ENCODE assay signal across 32 mouse cellular contexts in genomic region chr4:142024536-142024935, GRCm38 (mm10). TPM values are rescaled to one million over a fixed set of nuclear protein-coding genes. Genes with fewer than 3 reads are reported as not detected.
"Had no signal": no experiment of that assay in that cellular context is flagged by ENCODE, and none has a peak within 500 bp of the region (broad histone marks: within the 10 kb centered on the region; RNA-seq: fewer than 3 reads in every experiment).

No protein-coding gene starts in this region.

- H3K27me3 ChIP-seq: embryonic facial prominence, embryonic 12.5 days; embryonic facial prominence, embryonic 13.5 days; embryonic facial prominence, embryonic 15.5 days; forebrain, embryonic 12.5 days; forebrain, embryonic 13.5 days; forebrain, embryonic 15.5 days had no signal

- ATAC-seq: forebrain, embryonic 13.5 days; forebrain, embryonic 14.5 days; forebrain, embryonic 15.5 days; forebrain, embryonic 16.5 days; forebrain, postnatal 0 days had no signal

- H3K9me3 ChIP-seq: embryonic facial prominence, embryonic 12.5 days; embryonic facial prominence, embryonic 13.5 days; embryonic facial prominence, embryonic 15.5 days; forebrain, embryonic 12.5 days; forebrain, embryonic 13.5 days; forebrain, embryonic 15.5 days had no signal

- H3K4me1 ChIP-seq: embryonic facial prominence, embryonic 10.5 days; embryonic facial prominence, embryonic 12.5 days; embryonic facial prominence, embryonic 15.5 days; forebrain, embryonic 12.5 days; forebrain, embryonic 13.5 days; forebrain, embryonic 15.5 days had no signal

- H3K4me2 ChIP-seq: embryonic facial prominence, embryonic 12.5 days; embryonic facial prominence, embryonic 13.5 days; embryonic facial prominence, embryonic 15.5 days; forebrain, embryonic 12.5 days; forebrain, embryonic 13.5 days; forebrain, embryonic 15.5 days had no signal

- H3K9ac ChIP-seq: embryonic facial prominence, embryonic 12.5 days; embryonic facial prominence, embryonic 13.5 days; embryonic facial prominence, embryonic 15.5 days; forebrain, embryonic 12.5 days; forebrain, embryonic 13.5 days; forebrain, embryonic 15.5 days; forebrain, postnatal 0 days had no signal

- H3K27ac ChIP-seq: embryonic facial prominence, embryonic 10.5 days; embryonic facial prominence, embryonic 12.5 days; embryonic facial prominence, embryonic 13.5 days; embryonic facial prominence, embryonic 15.5 days; forebrain, embryonic 10.5 days; forebrain, embryonic 12.5 days; forebrain, embryonic 13.5 days; forebrain, embryonic 15.5 days; gastrocnemius, adult 2 months had no signal

- DNase-seq: cerebellum, adult 18-20 months; cerebellum, adult 2 months; cerebellum, adult 8-10 months; cerebellum, adult 9-10 months; cerebellum, adult 9-11 months; cerebellum, postnatal 10 days; cerebellum, postnatal 14 days; cerebellum, postnatal 25 days; cerebellum, postnatal 36 days; embryo, embryonic 11 days; forebrain, postnatal 0 days; gastrocnemius, adult 2 months; gastrocnemius, postnatal 10 days; gastrocnemius, postnatal 14 days; gastrocnemius, postnatal 25 days; gastrocnemius, postnatal 36 days; heart, adult 11 months had no signal

- H3K4me3 ChIP-seq: embryonic facial prominence, embryonic 10.5 days; embryonic facial prominence, embryonic 12.5 days; embryonic facial prominence, embryonic 13.5 days; embryonic facial prominence, embryonic 15.5 days; erythroblast, embryonic 14.5 days; forebrain, embryonic 10.5 days; forebrain, embryonic 12.5 days; forebrain, embryonic 13.5 days; forebrain, embryonic 15.5 days; gastrocnemius, adult 2 months had no signal

- H3K36me3 ChIP-seq: embryonic facial prominence, embryonic 10.5 days; embryonic facial prominence, embryonic 12.5 days; embryonic facial prominence, embryonic 13.5 days; embryonic facial prominence, embryonic 15.5 days; forebrain, embryonic 10.5 days; forebrain, embryonic 12.5 days; forebrain, embryonic 15.5 days had no signal

RNA-seq across cellular contexts. Expression of gene Fhad1, which starts 9.7 kb away (rescaled TPM):
- total RNA-seq: common myeloid progenitor, adult 5-6 weeks; gastrocnemius, adult 18-20 months; gastrocnemius, adult 2 months; gastrocnemius, adult 8-10 months; granulocyte monocyte progenitor cell, adult 5-6 weeks had no signal
- polyA plus RNA-seq: erythroblast, embryonic 14.5 days had no signal
